Mouse (Mus musculus) lung, embryonic 14.5 days (tissue): ENCODE measurements around the gene Olfr906. TPM values are rescaled to one million over a fixed set of nuclear protein-coding genes. Genes with fewer than 3 reads are reported as not detected.

ENCODE experiments used
- ATAC-seq: fragments of 200-750 bp; cut with Nextera tagmentation; 2 replicates; pipeline ENCODE4 v1.8.0; 2017; ENCODE audit warnings: mild to moderate bottlenecking, moderate TSS enrichment, moderate library complexity; ENCODE audit not compliant: insufficient read depth
- DNase-seq: peaks from one replicate; pipeline ENCODE4 v3.0.0-alpha.2; 2015
- H3K27ac ChIP-seq: fragments of 300-500 bp; sonication (generic); 2 replicates; pipeline ENCODE4 v1.5.1; 2014; ENCODE audit warnings: low read depth, mild to moderate bottlenecking, moderate library complexity
- H3K27me3 ChIP-seq: fragments of 300-500 bp; sonication (generic); 2 replicates; pipeline ENCODE4 v1.6.1; 2014; ENCODE audit warnings: low read length, control low read depth; ENCODE audit not compliant: insufficient read depth
- H3K36me3 ChIP-seq: fragments of 300-500 bp; sonication (generic); 2 replicates; pipeline ENCODE4 v1.6.1; 2014; ENCODE audit warnings: control low read depth; ENCODE audit not compliant: insufficient read depth
- H3K4me1 ChIP-seq: fragments of 300-500 bp; sonication (generic); 2 replicates; pipeline ENCODE4 v1.6.1; 2014; ENCODE audit warnings: antibody characterized with exemption, control low read depth; ENCODE audit not compliant: insufficient read depth
- H3K4me2 ChIP-seq: fragments of 300-500 bp; sonication (generic); 2 replicates; pipeline ENCODE4 v1.6.1; 2014; ENCODE audit warnings: mild to moderate bottlenecking
- H3K4me3 ChIP-seq: fragments of 300-500 bp; sonication (generic); 2 replicates; pipeline ENCODE4 v1.5.1; 2014; ENCODE audit warnings: low read depth, low read length
- H3K9ac ChIP-seq: fragments of 300-500 bp; sonication (generic); 2 replicates; pipeline ENCODE4 v1.6.1; 2014
- H3K9me3 ChIP-seq: fragments of 300-500 bp; sonication (generic); 2 replicates; pipeline ENCODE4 v1.6.1; 2016; ENCODE audit warnings: low read depth, low read length, control low read depth
- CTCF ChIP-seq: IDR thresholded peaks from 2 replicates; pipeline ENCODE4 v1.5.1; 2016; ENCODE audit warnings: antibody characterized with exemption, low read depth
- WGBS: fragments of 180-500 bp; shearing (Covaris S2); extraction: QIAGEN DNeasy Blood & Tissue Kit; methylation state at CpG from one replicate; pipeline ENCODE4 v1.1.7; 2014; 5-methylcytosine and 5-hydroxymethylcytosine counted together
- polyA plus RNA-seq: library from polyadenylated mRNA; unstranded; fragments of >200 nt; fragmentation: Nextera tagmentation; extraction: Ambion mirVana; gene quantifications from 2 replicates; pipeline ENCODE4 v1.2.1, GENCODE M21; 2014

Olfr906 gene
- polyA plus RNA-seq, 1 experiment from 2014 or later: not detected

GRCm38 (mm10) chr9:38537549-38537948, 50.7 kb downstream of the Olfr906 start, which contains the start of gene Olfr910:
Olfr910 (plus strand) TSS chr9:38537849.
- no peak for DNase-seq

More at GRCm38 (mm10) chr9:38537549-38537948, 50.7 kb downstream of the Olfr906 start, which contains the start of gene Olfr910:
- no peaks in the 10 kb centered on the region for H3K9me3 ChIP-seq
- H3K36me3 ChIP-seq: no peaks in the 10 kb centered on the region
- ATAC-seq: no peak
- 79% methylated on average over 2 of the region's 2 CpGs for WGBS
- H3K27me3 ChIP-seq: no peaks in the 10 kb centered on the region
- H3K4me3 ChIP-seq: no peak within 1 kb of the TSS
- no peak within 1 kb of the TSS for H3K27ac ChIP-seq
- no peak within 1 kb of the TSS for H3K9ac ChIP-seq
- H3K4me2 ChIP-seq: no peak within 1 kb of the TSS
- no peak for TF ChIP-seq CTCF
- H3K4me1 ChIP-seq: no peaks in the 10 kb centered on the region

Other genes with a start within 250 kb of the Olfr906 start
- gene Olfr143, start 234.3 kb upstream of the Olfr906 start, polyA plus RNA-seq: not detected in 2 replicates
- not detected in 2 replicates for gene Olfr895, start 219.2 kb upstream of the Olfr906 start, polyA plus RNA-seq
- not detected in 2 replicates for gene Olfr896-ps1, start 196.0 kb upstream of the Olfr906 start, polyA plus RNA-seq
- gene Olfr25, start 158.0 kb upstream of the Olfr906 start, polyA plus RNA-seq: not detected in 2 replicates
- not detected in 2 replicates for gene Olfr898, start 138.7 kb upstream of the Olfr906 start, polyA plus RNA-seq
- not detected in 2 replicates for gene Olfr250, start 120.2 kb upstream of the Olfr906 start, polyA plus RNA-seq
- gene Olfr251, start 110.0 kb upstream of the Olfr906 start, polyA plus RNA-seq: not detected in 2 replicates
- not detected in 2 replicates for gene Olfr147, start 85.4 kb upstream of the Olfr906 start, polyA plus RNA-seq
- not detected in 2 replicates for gene Olfr901, start 57.6 kb upstream of the Olfr906 start, polyA plus RNA-seq
- gene Olfr902, start 39.4 kb upstream of the Olfr906 start, polyA plus RNA-seq: not detected in 2 replicates
- gene Olfr904, start 23.9 kb upstream of the Olfr906 start, polyA plus RNA-seq: not detected in 2 replicates
- gene Olfr905, start 16.0 kb upstream of the Olfr906 start, polyA plus RNA-seq: not detected in 2 replicates
- gene Olfr907, start 8.7 kb downstream of the Olfr906 start, polyA plus RNA-seq: not detected in 2 replicates
- gene Olfr911-ps1, start 34.5 kb downstream of the Olfr906 start, polyA plus RNA-seq: not detected in 2 replicates
- gene Olfr910, start 50.8 kb downstream of the Olfr906 start, polyA plus RNA-seq: not detected in 2 replicates
- not detected in 2 replicates for gene Olfr912, start 93.1 kb downstream of the Olfr906 start, polyA plus RNA-seq
- not detected in 2 replicates for gene Olfr913, start 105.7 kb downstream of the Olfr906 start, polyA plus RNA-seq
- gene Olfr914, start 118.0 kb downstream of the Olfr906 start, polyA plus RNA-seq: not detected in 2 replicates
- not detected in 2 replicates for gene Olfr916, start 172.8 kb downstream of the Olfr906 start, polyA plus RNA-seq
- not detected in 2 replicates for gene Olfr917, start 178.8 kb downstream of the Olfr906 start, polyA plus RNA-seq
- not detected in 2 replicates for gene Olfr918, start 187.5 kb downstream of the Olfr906 start, polyA plus RNA-seq
- not detected in 2 replicates for gene Olfr919, start 216.6 kb downstream of the Olfr906 start, polyA plus RNA-seq
- gene Vwa5a, start 231.2 kb downstream of the Olfr906 start, polyA plus RNA-seq: 14.7 and 15.8 TPM in 2 replicates